Mouse (Mus musculus) heart, postnatal 36 days (tissue): ENCODE measurements around the gene Bbs4. TPM values are rescaled to one million over a fixed set of nuclear protein-coding genes. Genes with fewer than 3 reads are reported as not detected.

ENCODE experiments used
- DNase-seq, 2 experiments: peaks; one replicate each; pipeline ENCODE4 v3.0.0; 2021 to 2022
- intact Hi-C: fragments of 180-260 bp; cut with DNase I; formaldehyde crosslinking; loops from one replicate; pipeline ENCODE4 v1.15.1; 2025
- total RNA-seq, 2 experiments: library from RNA; stranded (reverse); gene quantifications; 2 replicates each; pipeline ENCODE4 v1.2.3; 2021

Gene Bbs4
- total RNA-seq, 2 experiments from 2014 or later = 2.6 to 3.2 TPM

DNA sequence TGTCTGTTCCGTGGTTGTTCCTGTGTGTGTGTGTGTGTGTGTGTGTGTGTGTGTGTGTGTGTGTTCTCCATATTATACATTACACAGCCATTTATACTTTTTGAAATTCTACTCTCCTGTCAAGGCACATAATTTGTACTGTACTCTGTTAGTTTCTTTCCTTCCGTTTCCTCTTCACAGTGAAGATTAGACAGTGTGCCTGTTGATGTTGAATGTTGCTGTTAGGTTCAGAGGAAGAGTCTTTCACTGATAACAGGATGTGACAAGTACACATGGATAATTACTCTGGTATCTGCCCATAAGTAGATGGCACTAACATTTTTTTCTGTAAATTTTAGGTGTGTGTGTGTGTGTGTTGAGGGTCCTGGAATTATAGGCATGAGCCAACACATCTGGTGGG lies 56.9 kb downstream of the Bbs4 start:
- no peak for DNase-seq
- intact Hi-C loops = loop anchor here (10.0 kb wide), 1 partner anchor 458 kb away; the partner anchor contains the start of genes Myo9a and Senp8

GRCm38 (mm10) chr9:59292493-59292875 lies 60.8 kb downstream of the Bbs4 start:
- intact Hi-C loops = loop anchor here (5.0 to 10.0 kb wide), 2 partner anchors 60 to 462 kb away; partner anchors contain the start of genes Bbs4, Myo9a and Senp8

DNA sequence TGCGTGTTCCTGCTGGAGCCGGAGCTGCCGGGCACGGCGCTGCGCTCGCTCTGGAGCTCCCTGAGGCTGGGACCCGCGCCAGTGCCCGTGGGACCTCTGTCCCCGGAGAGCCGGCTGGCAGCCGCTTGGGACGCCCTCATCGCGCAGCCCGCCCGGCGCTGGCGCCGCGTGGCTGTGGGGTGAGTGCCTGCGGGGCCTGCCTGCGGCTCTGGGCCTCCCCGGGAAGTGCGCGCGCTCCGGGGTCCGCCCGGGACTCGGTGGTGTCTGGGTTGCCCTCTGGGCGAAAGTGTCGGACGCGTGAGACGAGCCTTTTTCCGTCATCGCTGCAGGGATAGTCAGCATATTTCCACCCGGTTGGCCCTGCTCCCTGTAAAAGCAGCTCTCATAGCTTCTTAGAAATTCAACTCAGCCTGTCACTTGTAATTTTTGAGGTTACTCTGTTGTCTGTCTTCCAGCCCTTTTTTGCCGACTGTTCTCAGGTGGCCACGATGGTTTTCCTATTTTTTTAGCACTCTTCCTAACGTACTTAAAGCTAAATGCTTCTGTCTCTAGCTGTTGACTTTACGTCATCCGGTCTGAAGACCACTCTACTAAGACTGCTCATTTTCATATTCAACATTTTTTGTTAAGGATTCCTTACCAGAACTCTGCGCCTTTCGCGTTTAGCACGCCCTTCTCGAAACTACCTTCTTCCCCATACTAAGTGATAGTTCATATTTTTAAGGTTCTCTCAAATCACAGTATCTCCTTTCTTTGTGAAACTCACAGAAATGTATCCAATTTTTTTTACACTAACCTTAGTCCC lies 61.4 kb downstream of the Bbs4 start:
- intact Hi-C loops = loop anchor here (1.0 to 10.0 kb wide), 3 partner anchors 60 to 463 kb away; partner anchors contain the start of genes Arih1, Bbs4, Myo9a and Senp8
- DNase-seq = no peak

More at GRCm38 (mm10) chr9:59292493-59292875, 60.8 kb downstream of the Bbs4 start:
- DNase-seq = no peak

GRCm38 (mm10) chr9:59290957-59291687 lies 62.2 kb downstream of the Bbs4 start, which contains the start of gene Adpgk:
Gene Adpgk, plus strand, starts transcription at chr9:59291558.
- intact Hi-C loops = loop anchor here (1.0 to 10.0 kb wide), 3 partner anchors 61 to 464 kb away; partner anchors contain the start of genes Arih1, Bbs4, Myo9a and Senp8

GRCm38 (mm10) chr9:59289529-59290115 lies 63.7 kb downstream of the Bbs4 start:
- intact Hi-C loops = loop anchor here (5.0 to 10.0 kb wide), 2 partner anchors 63 to 465 kb away; partner anchors contain the start of genes Bbs4, Myo9a and Senp8
- DNase-seq = no peak

More at GRCm38 (mm10) chr9:59290957-59291687, 62.2 kb downstream of the Bbs4 start, which contains the start of gene Adpgk:
- peak; percentile 97 to 98 for DNase-seq

DNA sequence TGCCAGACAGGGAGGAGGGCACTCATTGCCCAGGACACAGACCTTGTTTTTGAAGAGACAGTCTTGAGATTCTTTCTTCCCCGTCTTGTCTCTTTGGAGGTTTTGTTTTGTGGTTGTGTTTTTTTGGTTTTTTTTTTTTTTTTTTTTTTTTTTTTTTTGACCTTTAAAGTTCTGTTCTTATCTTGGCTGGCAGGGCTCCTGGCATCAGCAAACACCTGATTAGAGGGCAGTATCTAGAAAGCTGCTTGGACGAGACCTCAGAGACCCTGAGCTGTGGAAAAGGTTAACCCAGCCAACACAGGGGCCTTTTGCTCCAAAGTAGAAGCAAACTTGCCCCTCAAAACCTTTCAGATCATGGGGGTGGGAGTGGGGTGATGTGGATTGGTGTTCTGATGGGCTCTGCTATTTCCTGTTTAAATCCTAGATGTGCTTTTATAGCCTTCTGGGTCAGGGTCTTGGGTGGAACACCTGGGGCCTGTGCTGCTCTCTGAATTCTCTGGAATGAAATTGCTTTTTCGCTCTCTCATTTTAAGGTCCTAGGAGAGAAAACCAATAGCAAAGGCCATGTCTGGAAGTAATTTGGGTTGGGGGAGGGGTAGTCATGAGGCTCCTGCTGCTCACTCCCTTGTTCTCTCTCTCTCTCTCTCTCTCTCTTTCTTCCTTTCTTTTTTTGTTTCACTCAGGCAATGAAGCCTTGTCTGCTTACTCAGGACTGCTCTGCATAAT lies 64.5 kb downstream of the Bbs4 start:
- DNase-seq = no peak
- intact Hi-C loops = no loop called here

DNA sequence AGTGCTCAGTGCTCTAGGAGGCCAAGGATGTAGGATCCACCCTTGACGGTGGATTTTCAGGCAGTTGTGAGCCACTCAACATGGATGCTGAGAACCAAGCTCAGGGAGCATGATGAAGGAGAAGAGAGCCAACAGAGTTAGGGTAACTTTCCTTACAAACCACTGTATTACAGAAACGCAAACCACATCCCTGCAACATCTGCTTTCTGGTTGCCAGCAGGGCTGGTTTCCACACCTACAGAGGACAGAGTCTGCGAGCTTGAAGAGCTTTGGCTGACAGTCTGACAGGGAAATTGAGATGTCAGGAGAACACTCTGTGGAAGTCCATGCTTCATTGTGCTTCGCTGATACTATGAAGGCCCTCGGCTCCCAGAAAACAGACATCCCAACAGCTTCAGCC lies 65.2 kb downstream of the Bbs4 start:
- DNase-seq = no peak
- intact Hi-C loops = no loop called here

GRCm38 (mm10) chr9:59285614-59286013 lies 67.7 kb downstream of the Bbs4 start:
- no peak for DNase-seq
- intact Hi-C loops = no loop called here

GRCm38 (mm10) chr9:59282683-59282986 lies 70.7 kb downstream of the Bbs4 start:
- intact Hi-C loops = loop anchor here (2.0 kb wide), 2 partner anchors 270 to 380 kb away; no protein-coding TSS in a partner anchor

GRCm38 (mm10) chr9:59281871-59282682 lies 71.2 kb downstream of the Bbs4 start:
- intact Hi-C loops = loop anchor here (2.0 kb wide), 2 partner anchors 269 to 379 kb away; no protein-coding TSS in a partner anchor
- DNase-seq = peak; percentile 78 to 82

More at GRCm38 (mm10) chr9:59282683-59282986, 70.7 kb downstream of the Bbs4 start:
- DNase-seq = no peak

DNA sequence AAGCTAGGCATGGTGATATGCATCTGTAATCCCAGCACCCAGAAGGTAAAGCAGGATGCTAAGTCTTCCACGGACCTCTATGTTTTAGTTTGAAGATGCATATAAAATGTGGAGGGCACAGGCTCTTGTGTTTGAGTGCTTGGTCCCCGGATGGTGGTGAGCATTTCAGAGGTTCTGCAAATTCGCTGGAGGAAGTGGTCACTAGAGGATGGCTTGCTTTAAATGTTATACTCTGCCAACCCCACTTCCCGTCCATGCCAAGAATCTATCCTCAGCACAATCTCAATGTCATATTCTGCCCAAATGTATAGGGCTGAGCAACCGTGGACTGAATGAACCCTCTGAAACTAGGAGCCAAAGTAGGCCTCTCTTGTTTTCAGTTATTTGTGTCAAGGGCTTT lies 72.4 kb downstream of the Bbs4 start:
- intact Hi-C loops = no loop called here
- DNase-seq = no peak

GRCm38 (mm10) chr9:59278694-59279093 lies 74.6 kb downstream of the Bbs4 start:
- intact Hi-C loops = no loop called here

DNA sequence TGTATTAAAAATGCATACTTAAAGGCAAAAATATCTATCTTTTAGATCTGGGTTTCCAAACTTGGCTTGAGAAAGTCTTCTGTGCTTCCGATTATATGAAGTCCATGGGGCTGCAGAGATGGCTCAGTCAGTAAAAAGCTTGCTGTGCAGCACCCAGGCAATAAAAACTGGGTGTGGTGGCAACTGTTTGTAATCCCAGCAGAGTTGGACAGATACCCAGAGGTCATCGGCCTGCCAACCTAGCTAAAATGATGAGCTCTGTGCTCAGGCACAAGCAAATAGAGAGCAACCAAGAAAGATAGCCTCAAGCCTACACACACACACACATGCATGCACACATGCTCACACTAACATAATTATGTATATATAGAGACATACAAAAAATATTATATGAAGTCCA lies 75.1 kb downstream of the Bbs4 start:
- intact Hi-C loops = no loop called here
- DNase-seq = no peak

More at GRCm38 (mm10) chr9:59278694-59279093, 74.6 kb downstream of the Bbs4 start:
- no peak for DNase-seq

GRCm38 (mm10) chr9:59274846-59275455 lies 78.4 kb downstream of the Bbs4 start:
- no peak for DNase-seq
- intact Hi-C loops = no loop called here

- no peak for DNase-seq
- intact Hi-C loops = no loop called here
Observed at GRCm38 (mm10) chr9:59273199-59273598, 80.1 kb downstream of the Bbs4 start.
